Mouse (Mus musculus): ENCODE measurements around the gene Cmtr2. TPM values are rescaled to one million over a fixed set of nuclear protein-coding genes. Genes with fewer than 3 reads are reported as not detected.

Cmtr2 gene
- polyA plus RNA-seq, 1 experiment from 2014 or later, result 14.7 TPM

DNA sequence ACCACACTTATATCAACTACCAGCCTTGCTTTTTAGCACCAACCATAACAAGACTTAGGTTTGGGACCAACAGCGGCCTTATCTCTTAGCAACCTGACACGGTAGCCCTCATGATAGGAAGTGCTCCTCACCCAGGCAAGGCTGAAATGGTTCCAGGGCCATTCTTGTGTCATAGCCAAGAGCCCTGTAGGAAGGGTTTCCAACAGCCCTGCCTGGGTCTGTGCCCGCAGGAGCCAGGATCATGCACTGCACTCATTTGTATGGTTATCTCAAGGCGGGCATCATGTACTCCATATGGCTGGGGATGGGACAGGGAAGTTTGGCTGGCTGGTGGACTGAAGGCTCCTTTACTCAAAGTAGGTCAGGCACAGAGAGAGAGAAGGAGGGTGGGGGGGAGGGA, 55.2 kb downstream of the Cmtr2 start:
- Histone ChIP-seq H3K9me3 (ENCODE audit: control insufficient read depth, low read length) (no peaks in the 10 kb centered on the region), H3K27me3 (ENCODE audit: control insufficient read depth, insufficient read depth, low read length) (no peaks in the 10 kb centered on the region), H3K4me1 (ENCODE audit: control insufficient read depth, insufficient read depth, low read length) (peaks cover 8% of the 10 kb centered on the region; the same call in 1 of the 2 replicates), H3K36me3 (ENCODE audit: control insufficient read depth, insufficient read depth, low read length) (no peaks in the 10 kb centered on the region), H3K27ac (replicated peaks; ENCODE audit: low read depth, low read length) (no peak overlapping the region), H3K4me2 (ENCODE audit: low read length) (no peak overlapping the region), H3K4me3 (replicated peaks; ENCODE audit: low read depth, low read length) (no peak overlapping the region), H3K9ac (replicated peaks; ENCODE audit: low read length) (no peak overlapping the region)
- ATAC-seq (ENCODE audit: low FRiP score, low TSS enrichment), result no peak
- WGBS, result 92% methylated on average over 4 of the region's 4 CpGs
- DNase-seq, result no peak

DNA sequence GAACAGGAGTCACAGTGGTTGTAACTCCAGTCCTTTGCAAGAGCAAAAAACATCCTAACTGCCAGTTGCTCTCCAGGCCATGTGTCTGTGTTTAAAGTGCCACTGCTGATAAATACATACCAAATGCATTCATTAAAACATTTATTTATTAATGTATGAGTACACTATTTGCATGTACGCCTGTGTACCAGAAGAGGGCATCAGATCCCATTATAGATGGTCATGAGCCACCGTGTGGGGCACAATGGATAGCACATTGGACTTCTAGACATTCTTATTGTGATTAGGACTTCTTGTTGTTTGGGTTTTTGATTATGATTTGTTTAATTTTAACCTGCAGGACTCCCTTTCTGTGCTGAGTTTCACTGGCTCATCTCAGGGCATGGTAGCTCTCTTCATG, 57.9 kb downstream of the Cmtr2 start:
- no peaks in the 10 kb centered on the region for H3K36me3 ChIP-seq (ENCODE audit: control insufficient read depth, insufficient read depth, low read length)
- no peak overlapping the region for H3K4me2 ChIP-seq (ENCODE audit: low read length)
- no peak overlapping the region for H3K4me3 ChIP-seq (replicated peaks; ENCODE audit: low read depth, low read length)
- no peak for DNase-seq
- H3K9me3 ChIP-seq (ENCODE audit: control insufficient read depth, low read length), result no peaks in the 10 kb centered on the region
- no peak overlapping the region for H3K27ac ChIP-seq (replicated peaks; ENCODE audit: low read depth, low read length)
- H3K4me1 ChIP-seq (ENCODE audit: control insufficient read depth, insufficient read depth, low read length), result peaks cover 6% of the 10 kb centered on the region; the same call in 1 of the 2 replicates
- 63% methylated on average over 2 of the region's 2 CpGs for WGBS
- no peak overlapping the region for H3K9ac ChIP-seq (replicated peaks; ENCODE audit: low read length)
- no peaks in the 10 kb centered on the region for H3K27me3 ChIP-seq (ENCODE audit: control insufficient read depth, insufficient read depth, low read length)
- no peak for ATAC-seq (ENCODE audit: low FRiP score, low TSS enrichment)

Other genes starting within 250 kb of the Cmtr2 start
- not detected in 2 replicates for gene Tat, start 225.2 kb upstream of the Cmtr2 start, polyA plus RNA-seq (2014; fragmentation: Nextera tagmentation; extraction: Ambion mirVana)
- gene Chst4, start 175.9 kb upstream of the Cmtr2 start, polyA plus RNA-seq (2014; fragmentation: Nextera tagmentation; extraction: Ambion mirVana), result not detected in 2 replicates
- 18.3 and 21.0 TPM in 2 replicates for gene Zfp612, start 135.9 kb upstream of the Cmtr2 start, polyA plus RNA-seq (2014; fragmentation: Nextera tagmentation; extraction: Ambion mirVana)
- not detected in 2 replicates for gene Gm21964, start 114.5 kb upstream of the Cmtr2 start, polyA plus RNA-seq (2014; fragmentation: Nextera tagmentation; extraction: Ambion mirVana)
- not detected in 2 replicates for gene Gm17720, start 112.9 kb upstream of the Cmtr2 start, polyA plus RNA-seq (2014; fragmentation: Nextera tagmentation; extraction: Ambion mirVana)
- 97.2 and 120 TPM in 2 replicates for gene Calb2, start 47.5 kb upstream of the Cmtr2 start, polyA plus RNA-seq (2014; fragmentation: Nextera tagmentation; extraction: Ambion mirVana)
- 0.07 and 0.14 TPM in 2 replicates for gene Hydin, start 51.3 kb downstream of the Cmtr2 start, polyA plus RNA-seq (2014; fragmentation: Nextera tagmentation; extraction: Ambion mirVana)